ENCODE assay signal across 24 mouse cellular contexts in genomic region chr11:81071836-81072235, GRCm38 (mm10).
DNase-seq lines count a peak whose midpoint lies in the region; ATAC-seq and TF ChIP-seq lines count a peak whose summit lies in the region.
"Had no signal": no experiment of that assay in that cellular context is flagged by ENCODE, and none has a peak within 500 bp of the region (broad histone marks: within the 10 kb centered on the region; RNA-seq: fewer than 3 reads in every experiment).

No protein-coding gene starts in this region.

- TF ChIP-seq POLR2A in olfactory bulb, adult 2 months (IDR thresholded peaks at IDR 0.05; ENCODE audit: insufficient read depth, low read depth, low read length) = no peak

- H3K4me3 ChIP-seq in midbrain, embryonic 11.5 days (ENCODE audit: low read depth, low read length) = no peak overlapping the region
- no peak overlapping the region for H3K4me3 ChIP-seq in midbrain, embryonic 16.5 days (ENCODE audit: low read depth, low read length)
- H3K4me3 ChIP-seq in olfactory bulb, adult 2 months (ENCODE audit: insufficient read depth, low read depth, low read length) = no peak overlapping the region
- H3K4me3 ChIP-seq in forebrain, embryonic 11.5 days (ENCODE audit: low read depth, low read length) = no peak overlapping the region
- H3K4me3 ChIP-seq: embryonic facial prominence, embryonic 13.5 days; embryonic facial prominence, embryonic 15.5 days; erythroblast, embryonic 14.5 days; forebrain, embryonic 10.5 days; forebrain, embryonic 13.5 days; forebrain, embryonic 15.5 days had no signal

- no peak overlapping the region for H3K27ac ChIP-seq in midbrain, embryonic 11.5 days (ENCODE audit: low read depth, low read length)
- no peak overlapping the region for H3K27ac ChIP-seq in midbrain, embryonic 16.5 days (ENCODE audit: low read length)
- 0 out of 2 replicates have a peak overlapping the region, but pooled peaks have one; percentile 21 for H3K27ac ChIP-seq in olfactory bulb, adult 2 months (ENCODE audit: insufficient read depth, low read depth, low read length)
- H3K27ac ChIP-seq in forebrain, embryonic 11.5 days (ENCODE audit: low read depth, low read length) = no peak overlapping the region
- H3K27ac ChIP-seq: embryonic facial prominence, embryonic 13.5 days; embryonic facial prominence, embryonic 15.5 days; forebrain, embryonic 10.5 days; forebrain, embryonic 13.5 days; forebrain, embryonic 15.5 days had no signal

- H3K9me3 ChIP-seq in midbrain, embryonic 11.5 days (ENCODE audit: control insufficient read depth, low read length) = no peaks in the 10 kb centered on the region
- no peaks in the 10 kb centered on the region for H3K9me3 ChIP-seq in midbrain, embryonic 16.5 days (replicated peaks; ENCODE audit: control insufficient read depth, low read length, poor library complexity, severe bottlenecking)
- H3K9me3 ChIP-seq in forebrain, embryonic 11.5 days (ENCODE audit: control insufficient read depth, low read length) = no peaks in the 10 kb centered on the region
- H3K9me3 ChIP-seq: embryonic facial prominence, embryonic 13.5 days; embryonic facial prominence, embryonic 15.5 days; forebrain, embryonic 10.5 days; forebrain, embryonic 13.5 days; forebrain, embryonic 15.5 days had no signal

- peak; percentile 68 for DNase-seq in midbrain, embryonic 11.5 days (ENCODE audit: low spot score, missing footprints)
- DNase-seq in right cerebral cortex, adult 2 months (ENCODE audit: low spot score in 2 of 2) = peak; percentile 45 to 50
- no peak for DNase-seq in right cerebral cortex, postnatal 4 days
- DNase-seq in brain, adult 2 months (ENCODE audit: low read depth, low spot score) = peak; percentile 73
- DNase-seq in ovary, postnatal 14 days (ENCODE audit: low spot score) = no peak
- DNase-seq in forebrain, embryonic 11.5 days (ENCODE audit: low spot score) = no peak
- DNase-seq: adrenal gland, adult 2 months; adrenal gland, postnatal 10 days; adrenal gland, postnatal 25 days; cerebellum, adult 11-12 months; cerebellum, adult 2 months; cerebellum, adult 9-10 months; cerebellum, postnatal 10 days; cerebellum, postnatal 25 days; embryo, embryonic 11 days; forebrain, postnatal 0 days had no signal

- TF ChIP-seq CTCF in olfactory bulb, adult 2 months (IDR thresholded peaks at IDR 0.05; ENCODE audit: insufficient read depth, low read depth, low read length) = no peak

- no peaks in the 10 kb centered on the region for H3K4me1 ChIP-seq in midbrain, embryonic 11.5 days (ENCODE audit: control insufficient read depth, insufficient read depth, low read length)
- H3K4me1 ChIP-seq in midbrain, embryonic 16.5 days (ENCODE audit: control insufficient read depth, insufficient read depth, low read length) = no peaks in the 10 kb centered on the region
- peaks cover 12% of the 10 kb centered on the region; the same call in 1 of the 2 replicates for H3K4me1 ChIP-seq in olfactory bulb, adult 2 months (ENCODE audit: control insufficient read depth, insufficient read depth, low read length)
- no peaks in the 10 kb centered on the region for H3K4me1 ChIP-seq in forebrain, embryonic 11.5 days (replicated peaks; ENCODE audit: control insufficient read depth, insufficient read depth, low read length)
- H3K4me1 ChIP-seq: embryonic facial prominence, embryonic 13.5 days; embryonic facial prominence, embryonic 15.5 days; forebrain, embryonic 13.5 days; forebrain, embryonic 15.5 days had no signal

- 92% methylated on average over 4 of the region's 4 CpGs for WGBS in midbrain, embryonic 11.5 days
- 79% methylated on average over 4 of the region's 4 CpGs for WGBS in midbrain, embryonic 16.5 days
- WGBS in olfactory bulb, adult 2 months = 40% methylated on average over 4 of the region's 4 CpGs
- 95% methylated on average over 4 of the region's 4 CpGs for WGBS in forebrain, embryonic 11.5 days

- ATAC-seq in midbrain, embryonic 11.5 days (ENCODE audit: low FRiP score) = no peak
- no peak for ATAC-seq in midbrain, embryonic 16.5 days
- no peak for ATAC-seq in forebrain, embryonic 11.5 days (replicated peaks; ENCODE audit: low FRiP score)
- ATAC-seq: forebrain, embryonic 13.5 days; forebrain, embryonic 15.5 days; forebrain, postnatal 0 days had no signal

- no peak overlapping the region for H3K4me2 ChIP-seq in midbrain, embryonic 11.5 days
- no peak overlapping the region for H3K4me2 ChIP-seq in midbrain, embryonic 16.5 days (ENCODE audit: low read length)
- H3K4me2 ChIP-seq in forebrain, embryonic 11.5 days (ENCODE audit: low read depth, low read length, severe bottlenecking) = no peak overlapping the region
- H3K4me2 ChIP-seq: embryonic facial prominence, embryonic 13.5 days; embryonic facial prominence, embryonic 15.5 days; forebrain, embryonic 13.5 days; forebrain, embryonic 15.5 days had no signal

- no peak overlapping the region for H3K9ac ChIP-seq in midbrain, embryonic 11.5 days (ENCODE audit: low read length)
- no peak overlapping the region for H3K9ac ChIP-seq in midbrain, embryonic 16.5 days (ENCODE audit: low read depth, low read length)
- H3K9ac ChIP-seq in forebrain, embryonic 11.5 days (ENCODE audit: low read length) = no peak overlapping the region
- H3K9ac ChIP-seq: embryonic facial prominence, embryonic 13.5 days; embryonic facial prominence, embryonic 15.5 days; forebrain, embryonic 13.5 days; forebrain, embryonic 15.5 days; forebrain, postnatal 0 days had no signal

- no peaks in the 10 kb centered on the region for H3K36me3 ChIP-seq in midbrain, embryonic 11.5 days (ENCODE audit: control insufficient read depth, insufficient read depth, low read length)
- no peaks in the 10 kb centered on the region for H3K36me3 ChIP-seq in midbrain, embryonic 16.5 days (ENCODE audit: control insufficient read depth, insufficient read depth, low read length)
- H3K36me3 ChIP-seq in forebrain, embryonic 11.5 days (ENCODE audit: control insufficient read depth, insufficient read depth, low read length) = no peaks in the 10 kb centered on the region
- H3K36me3 ChIP-seq: embryonic facial prominence, embryonic 13.5 days; embryonic facial prominence, embryonic 15.5 days; forebrain, embryonic 10.5 days; forebrain, embryonic 15.5 days had no signal

- H3K27me3 ChIP-seq in midbrain, embryonic 11.5 days (ENCODE audit: control insufficient read depth, insufficient read depth, low read length) = no peaks in the 10 kb centered on the region
- no peaks in the 10 kb centered on the region for H3K27me3 ChIP-seq in midbrain, embryonic 16.5 days (ENCODE audit: control insufficient read depth, insufficient read depth, low read depth, low read length)
- H3K27me3 ChIP-seq in forebrain, embryonic 11.5 days (ENCODE audit: control insufficient read depth, insufficient read depth, low read length) = no peaks in the 10 kb centered on the region
- H3K27me3 ChIP-seq: embryonic facial prominence, embryonic 13.5 days; embryonic facial prominence, embryonic 15.5 days; forebrain, embryonic 13.5 days; forebrain, embryonic 15.5 days had no signal

Comparison
In these comparisons a context has a peak if more than half of its experiments do, and no peak if none do; other contexts are left out.
1. DNase-seq: peak in midbrain, embryonic 11.5 days (single experiment), right cerebral cortex, adult 2 months (2 of 2) and brain, adult 2 months (single experiment); none in right cerebral cortex, postnatal 4 days (single experiment), ovary, postnatal 14 days (single experiment) and forebrain, embryonic 11.5 days (single experiment).